Mouse (Mus musculus) heart, adult 2 months (tissue): ENCODE data around the gene Fkbp6.

Source experiments
- CTCF ChIP-seq: fragments of 200-600 bp; IDR thresholded peaks from 2 replicates; pipeline ENCODE4 v1.8.1; 2022; ENCODE audit warnings: antibody characterized with exemption, mild to moderate bottlenecking, moderate library complexity
- EP300 ChIP-seq: fragments of 200-500 bp; IDR thresholded peaks from 2 replicates; pipeline ENCODE4 v1.6.1; 2011; ENCODE audit warnings: low read depth, low read length, control low read depth; ENCODE audit not compliant: insufficient read depth
- POLR2A ChIP-seq: fragments of 200-500 bp; IDR thresholded peaks from 2 replicates; pipeline ENCODE4 v1.6.1; 2011; ENCODE audit warnings: mild to moderate bottlenecking, low read depth, low read length, control low read depth; ENCODE audit not compliant: insufficient read depth

- TF ChIP-seq EP300: no peak
- no peak for TF ChIP-seq CTCF
- TF ChIP-seq POLR2A: no peak
These were observed 57.8 kb downstream of the Fkbp6 start for GRCm38 (mm10) chr5:135292001-135292400.
